Mouse (Mus musculus) heart, adult 18-20 months (tissue): ENCODE results near the gene Rhox3a. TPM values are rescaled to one million over a fixed set of nuclear protein-coding genes. Genes with fewer than 3 reads are reported as not detected.
"Not testable (repeated sequence)": the region's sequence is repeated elsewhere in the genome, so short reads cannot be mapped to it uniquely, and the experiment has no call there.

ENCODE experiments used
- DNase-seq, 2 experiments: peaks; one replicate each; pipeline ENCODE4 v3.0.0; 2021 to 2022; ENCODE audit warnings: mixed read lengths in 1 of 2
- long read RNA-seq, 2 experiments: library from polyadenylated mRNA; stranded (forward); transcript quantifications; one replicate each; pipeline ENCODE4 v2.0.0; 2021
- total RNA-seq, 2 experiments: library from RNA; stranded (reverse); gene quantifications; 2 replicates each; pipeline ENCODE4 v1.2.3; 2021

The Rhox3a gene
- not detected for total RNA-seq
- long read RNA-seq, experiment 1, result 0 reads
- long read RNA-seq, experiment 2, result 0 reads

DNA sequence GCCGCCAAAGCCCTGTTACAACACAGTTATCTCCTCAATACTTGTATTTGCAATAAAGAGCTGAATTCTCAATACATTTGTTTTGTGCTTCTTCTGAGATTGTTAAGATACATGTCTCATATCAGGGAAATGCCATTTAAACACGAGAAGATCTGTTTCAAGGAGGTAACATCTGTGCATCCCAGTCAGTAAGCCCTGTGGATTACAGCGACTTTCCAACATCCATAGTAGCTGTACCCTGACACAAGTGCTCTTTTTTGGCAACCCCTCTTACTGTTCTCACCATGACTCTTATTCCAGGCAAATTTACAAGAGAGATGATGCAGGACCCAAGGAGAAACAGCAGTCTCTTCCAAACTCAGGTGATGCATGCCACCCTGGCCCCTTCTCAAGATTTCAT, at the start of gene Rhox3a:
Rhox3a (plus strand) TSS at position 301 of the 400 bp plus-strand sequence.
- not testable (repeated sequence) for DNase-seq

DNA sequence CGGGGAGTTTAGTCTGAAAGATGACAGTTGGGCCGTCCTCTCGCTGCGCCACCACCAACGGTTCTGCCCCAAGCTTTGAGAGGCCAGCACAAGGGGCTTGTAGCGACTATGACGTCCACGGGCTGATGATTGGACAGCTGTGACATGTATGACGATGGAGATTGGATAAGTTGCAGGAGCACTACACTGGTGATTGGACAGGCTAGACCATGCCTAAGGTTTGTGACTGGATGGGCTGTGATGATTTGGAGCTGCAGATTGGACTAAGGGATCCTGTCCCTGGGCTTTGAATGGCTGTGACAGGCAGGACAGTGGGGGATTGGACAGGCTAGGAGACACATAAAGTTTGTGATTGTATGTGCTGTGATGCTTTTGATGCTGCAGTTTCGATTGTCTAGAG, 38.8 kb upstream of the Rhox3a start, which contains the start of gene Gm9:
Gm9 (minus strand) TSS at position 101 of the 400 bp plus-strand sequence.
- no peak for DNase-seq

DNA sequence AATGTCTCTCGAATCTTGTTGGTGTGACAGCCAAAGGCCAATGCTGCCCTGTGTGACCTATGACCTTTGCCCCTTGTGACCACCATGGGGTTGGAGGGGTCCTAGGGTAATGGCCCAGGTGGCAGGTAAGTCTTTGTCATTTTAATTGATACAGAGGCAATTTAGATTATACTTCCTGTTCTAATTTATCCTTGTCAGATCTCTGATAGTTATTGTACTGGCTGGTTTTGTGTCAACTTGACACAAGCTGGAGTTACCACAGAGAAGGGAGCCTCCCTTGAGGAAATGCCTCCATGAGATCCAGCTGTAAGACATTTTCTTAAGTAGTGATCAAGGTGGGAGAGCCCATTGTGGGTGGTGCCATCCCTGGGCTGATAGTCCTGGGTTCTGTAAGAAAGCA, 27.6 kb upstream of the Rhox3a start, which contains the start of gene Rhox1:
Rhox1 (minus strand) TSS at position 101 of the 400 bp plus-strand sequence.
- not testable (repeated sequence) for DNase-seq

DNA sequence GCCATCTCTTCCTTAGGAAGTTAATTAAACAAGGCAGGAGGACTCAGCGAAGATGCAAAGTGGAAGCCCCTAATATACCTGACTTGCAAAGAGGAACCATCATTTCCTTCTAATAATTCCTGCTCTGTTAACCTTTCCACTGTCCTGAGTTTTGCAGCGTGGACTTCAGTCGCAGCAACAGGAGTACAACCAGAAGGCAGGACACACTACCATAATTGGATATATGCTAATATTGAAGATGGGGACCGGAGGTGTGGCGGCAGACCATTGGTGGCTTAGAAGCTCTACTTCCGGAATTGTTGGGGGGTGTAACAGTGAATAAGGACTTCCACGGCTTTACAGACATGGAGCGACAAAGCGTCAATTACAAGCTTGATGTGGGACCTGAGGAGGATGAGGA, 5.0 kb upstream of the Rhox3a start, which contains the start of gene Rhox2a:
Rhox2a (plus strand) TSS at position 301 of the 400 bp plus-strand sequence.
- not testable (repeated sequence) for DNase-seq

- DNase-seq, result not testable (repeated sequence)
These were observed 15.3 kb downstream of the Rhox3a start, which contains the start of gene Rhox4a for GRCm38 (mm10) chrX:37265038-37265437. Rhox4a (plus strand) TSS chrX:37265338.

Other genes starting within 250 kb of the Rhox3a start
- not detected for gene Sowahd, start 201.1 kb upstream of the Rhox3a start, total RNA-seq
- 100 to 1,000 TPM; 299 to 335 TPM for gene Rpl39, start 164.5 kb upstream of the Rhox3a start, total RNA-seq
- 1 to 10 TPM; 6.6 to 9.8 TPM for gene Upf3b, start 139.6 kb upstream of the Rhox3a start, total RNA-seq
- gene Nkap, start 123.1 kb upstream of the Rhox3a start, total RNA-seq, result 10 to 100 TPM in 1 of 2 experiments, 1 to 10 TPM in 1; 9.8 to 11.6 TPM
- gene Akap14, start 81.1 kb upstream of the Rhox3a start, total RNA-seq, result not detected
- gene Ndufa1, start 58.8 kb upstream of the Rhox3a start, total RNA-seq, result 100 to 1,000 TPM; 829 to 884 TPM
- gene Rnf113a1, start 58.7 kb upstream of the Rhox3a start, total RNA-seq, result 1 to 10 TPM; 1.4 to 1.6 TPM
- not detected for gene Gm9, start 38.9 kb upstream of the Rhox3a start, total RNA-seq
- gene Rhox1, start 27.7 kb upstream of the Rhox3a start, total RNA-seq, result not detected
- gene Rhox2a, start 4.9 kb upstream of the Rhox3a start, total RNA-seq, result not detected
- not detected for gene Rhox4a, start 15.4 kb downstream of the Rhox3a start, total RNA-seq
- gene Rhox3a2, start 130.1 kb downstream of the Rhox3a start, total RNA-seq, result not detected
- gene Rhox4a2, start 140.9 kb downstream of the Rhox3a start, total RNA-seq, result not detected
- not detected for gene Rhox2b, start 162.1 kb downstream of the Rhox3a start, total RNA-seq
- not detected for gene Rhox4b, start 182.6 kb downstream of the Rhox3a start, total RNA-seq
- not detected for gene Rhox2c, start 203.8 kb downstream of the Rhox3a start, total RNA-seq
- gene Rhox3c, start 208.7 kb downstream of the Rhox3a start, total RNA-seq, result not detected
- gene Rhox4c, start 230.4 kb downstream of the Rhox3a start, total RNA-seq, result not detected
- not detected for gene Rhox2d, start 243.5 kb downstream of the Rhox3a start, total RNA-seq